Mouse (Mus musculus) gastrocnemius, postnatal 10 days (tissue): ENCODE measurements around the gene Nsf. TPM values are rescaled to one million over a fixed set of nuclear protein-coding genes. Genes with fewer than 3 reads are reported as not detected.
A peak's percentile ranks its signal among the peaks of the same experiment; 100 is the strongest.

ENCODE experiments used
- DNase-seq: peaks from one replicate; pipeline ENCODE4 v3.0.0; 2021; ENCODE audit warnings: mixed read lengths
- total RNA-seq, 2 experiments: library from RNA; stranded (reverse); gene quantifications; 2 replicates each; pipeline ENCODE4 v1.2.3; 2021

Gene Nsf
- total RNA-seq, 2 experiments from 2014 or later, result 19.7 to 22.2 TPM

- no peak for DNase-seq
Measured at GRCm38 (mm10) chr11:103941351-103941750, 12.5 kb downstream of the Nsf start.

GRCm38 (mm10) chr11:103940887-103941286 is 13.0 kb downstream of the Nsf start:
- no peak for DNase-seq

DNA sequence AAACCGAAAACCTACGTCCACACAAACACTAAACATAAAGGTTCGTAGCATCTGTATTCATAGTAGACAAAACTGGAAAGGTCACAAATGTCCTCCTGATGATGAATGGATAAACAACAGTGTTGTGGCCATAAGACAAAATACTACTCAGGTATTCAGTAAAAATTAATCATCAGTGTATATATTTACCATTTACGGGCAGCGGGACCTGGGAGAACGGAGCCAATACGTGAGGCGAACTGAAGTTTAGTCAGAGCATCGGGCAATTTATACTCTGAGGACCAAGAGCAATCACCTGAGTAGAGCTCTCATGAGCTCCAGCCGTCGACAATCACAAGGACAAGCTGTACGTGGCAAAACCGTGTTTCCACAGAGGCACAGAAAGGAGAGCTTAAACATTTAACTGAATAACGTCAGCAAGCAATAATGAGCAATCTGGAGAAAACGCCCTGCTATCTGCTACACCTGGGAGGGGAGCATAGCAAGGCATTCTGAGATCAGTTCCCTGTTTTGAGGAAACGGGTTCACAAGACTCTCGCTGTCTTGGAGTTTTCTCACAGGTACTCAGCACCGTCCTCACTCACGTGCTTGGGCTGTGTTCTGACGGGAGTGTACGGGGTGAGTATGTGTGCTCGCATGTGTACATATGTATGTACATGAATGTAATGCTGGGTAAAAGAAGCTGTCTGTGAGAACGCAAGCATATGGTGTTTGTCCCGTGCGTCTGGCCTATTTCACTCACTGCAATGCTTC is 15.7 kb downstream of the Nsf start:
- no peak for DNase-seq

DNA sequence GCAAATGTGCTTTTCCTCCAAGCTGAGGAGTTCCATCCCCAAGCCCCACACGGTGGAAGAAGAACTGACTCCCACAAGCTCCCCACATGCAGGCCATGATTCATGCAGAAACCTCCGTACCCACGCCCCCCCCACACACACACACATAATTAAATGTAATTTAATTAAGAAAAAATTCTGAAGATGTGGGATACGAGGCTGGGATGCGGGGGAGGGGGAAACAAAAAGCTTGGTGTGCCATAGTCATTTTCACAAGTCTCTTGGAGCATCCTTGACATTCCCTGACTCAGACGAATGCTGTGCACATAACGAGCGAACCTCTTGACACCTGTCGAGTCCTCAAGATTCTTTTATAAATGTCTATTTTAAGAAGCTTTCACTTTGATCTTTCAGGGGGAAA is 16.4 kb downstream of the Nsf start:
- DNase-seq, result no peak

GRCm38 (mm10) chr11:103935717-103936116 is 18.1 kb downstream of the Nsf start:
- no peak for DNase-seq

DNA sequence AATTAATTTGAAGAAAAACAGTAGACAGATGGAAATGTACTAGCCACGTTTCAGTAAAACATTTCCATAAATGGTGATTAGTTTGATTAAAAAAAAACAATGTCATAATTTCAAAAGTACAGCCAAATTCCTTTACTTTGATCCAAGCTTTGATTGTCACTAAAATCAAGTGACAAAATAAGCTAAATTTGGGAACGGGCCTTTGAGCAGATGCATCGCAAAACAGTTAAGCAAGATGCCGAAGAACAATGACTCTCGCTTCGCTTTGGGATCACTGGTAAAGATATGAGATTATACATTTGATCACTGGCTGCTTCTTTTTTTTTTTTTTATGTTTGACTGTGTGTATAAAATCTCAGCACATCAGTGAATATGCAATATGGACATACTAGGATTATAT is 20.0 kb downstream of the Nsf start:
- DNase-seq, result no peak

DNA sequence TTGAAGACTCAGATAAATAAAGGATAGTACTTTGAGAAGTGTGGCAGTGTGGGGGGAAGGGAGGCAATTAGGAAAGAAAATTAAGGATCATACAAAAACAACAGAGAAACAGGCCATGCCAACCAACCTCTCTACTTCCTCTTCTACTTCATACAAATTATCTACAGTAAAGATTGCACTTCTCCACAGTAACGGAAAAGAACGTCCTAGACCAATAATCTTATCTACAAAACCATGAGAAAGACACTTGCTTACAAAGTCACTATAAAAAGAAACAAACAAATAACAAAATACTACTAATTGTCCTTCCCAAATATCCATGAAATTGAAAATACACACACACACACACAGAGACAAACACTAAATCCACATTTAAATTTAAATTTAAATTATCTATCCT is 29.9 kb downstream of the Nsf start:
- no peak for DNase-seq

DNA sequence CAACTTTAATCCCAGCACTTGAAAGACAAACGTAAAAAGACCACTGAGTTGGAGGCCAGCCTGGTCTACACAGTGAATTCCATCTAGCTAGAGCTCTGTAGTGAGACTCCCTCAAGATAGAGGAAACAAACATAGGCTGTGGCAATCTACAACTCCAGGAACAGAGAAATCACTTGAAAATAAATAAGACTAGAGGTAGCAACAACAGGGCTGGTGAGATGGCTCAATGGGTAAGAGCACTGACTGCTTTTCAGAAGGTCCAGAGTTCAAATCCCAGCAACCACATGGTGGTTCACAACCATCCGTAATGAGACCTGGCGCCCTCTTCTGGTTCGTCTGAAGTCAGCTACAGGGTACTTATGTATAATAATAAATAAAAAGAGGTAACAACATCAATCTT is 30.6 kb downstream of the Nsf start:
- DNase-seq, result no peak

DNA sequence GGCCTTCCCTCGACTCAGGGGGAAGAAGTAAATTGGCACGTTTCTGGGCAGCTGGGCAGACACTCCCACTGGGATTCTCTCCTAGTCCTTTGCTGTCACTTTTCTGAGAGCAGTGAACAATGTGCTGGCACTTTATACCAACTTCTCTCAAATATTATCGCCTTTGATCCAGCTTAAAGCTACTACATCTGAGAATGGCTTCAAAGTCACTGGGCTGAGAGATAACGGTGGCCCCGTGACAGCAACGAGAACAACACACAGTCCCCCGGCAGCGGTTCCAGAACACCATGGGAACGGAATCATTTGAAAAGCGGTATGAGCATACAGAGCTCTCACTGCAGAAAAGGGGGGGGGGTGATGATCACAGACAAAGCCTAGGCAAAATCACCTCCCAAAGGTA is 31.0 kb downstream of the Nsf start:
- no peak for DNase-seq

DNA sequence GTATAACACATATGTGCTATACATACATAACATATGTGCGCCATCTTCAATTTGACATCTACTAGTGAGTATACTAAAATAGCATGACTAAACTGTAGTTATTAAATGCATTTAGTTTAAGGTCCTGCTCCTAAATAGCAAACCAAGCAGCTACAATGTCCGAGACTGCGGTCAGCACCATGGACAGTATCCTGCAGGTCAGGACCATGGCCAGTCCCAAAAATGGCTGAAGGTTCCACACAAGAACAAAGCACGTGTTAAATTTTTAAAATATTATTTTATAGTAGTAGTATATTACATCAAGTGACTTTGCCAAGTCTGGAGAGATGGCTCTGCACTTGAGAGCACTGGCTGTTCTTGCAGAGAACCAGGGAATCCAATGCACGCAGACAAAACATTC is 33.2 kb downstream of the Nsf start:
- DNase-seq, result peak; percentile 64

DNA sequence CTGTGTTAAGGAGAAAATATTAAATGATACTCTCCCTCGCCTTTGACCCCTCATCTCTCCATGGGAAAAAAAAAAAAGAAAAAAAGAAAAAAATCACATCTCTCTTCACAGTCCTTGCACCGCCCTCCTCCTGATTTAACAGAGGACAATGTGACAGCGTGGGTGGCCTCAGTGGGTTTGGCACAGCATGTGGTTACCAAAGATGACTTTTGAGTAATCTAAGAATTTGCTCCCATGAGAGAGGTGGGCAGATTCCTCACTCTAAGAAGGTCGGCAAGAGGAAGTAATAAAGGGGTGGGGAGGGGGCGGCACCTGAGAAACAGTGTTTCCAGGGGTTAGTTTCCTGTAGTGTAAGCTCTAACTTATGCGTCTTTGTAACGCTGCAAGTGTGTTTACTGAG is 37.0 kb downstream of the Nsf start:
- no peak for DNase-seq

DNA sequence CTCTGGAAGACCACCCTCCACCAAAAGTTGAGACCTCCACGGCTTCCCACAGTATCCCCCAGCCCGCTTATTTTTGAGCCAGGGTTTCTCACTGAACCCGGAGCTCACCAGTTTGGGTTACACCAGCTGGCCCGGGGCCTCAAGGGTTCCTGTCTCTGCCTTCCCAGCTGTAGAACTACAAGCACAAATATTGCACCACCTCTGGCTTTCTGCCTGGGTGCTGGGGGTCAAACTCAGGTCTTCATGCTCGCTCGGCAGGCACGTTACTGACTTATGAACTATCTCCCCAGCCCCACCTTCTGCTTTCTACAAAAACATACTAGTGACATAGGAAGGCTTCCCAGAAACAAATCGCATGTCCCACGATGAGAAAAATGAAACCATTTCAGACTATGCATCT is 38.2 kb downstream of the Nsf start:
- DNase-seq, result no peak

GRCm38 (mm10) chr11:103910993-103911585 is 42.8 kb downstream of the Nsf start:
- DNase-seq, result no peak

GRCm38 (mm10) chr11:103910531-103910930 is 43.3 kb downstream of the Nsf start:
- DNase-seq, result no peak

DNA sequence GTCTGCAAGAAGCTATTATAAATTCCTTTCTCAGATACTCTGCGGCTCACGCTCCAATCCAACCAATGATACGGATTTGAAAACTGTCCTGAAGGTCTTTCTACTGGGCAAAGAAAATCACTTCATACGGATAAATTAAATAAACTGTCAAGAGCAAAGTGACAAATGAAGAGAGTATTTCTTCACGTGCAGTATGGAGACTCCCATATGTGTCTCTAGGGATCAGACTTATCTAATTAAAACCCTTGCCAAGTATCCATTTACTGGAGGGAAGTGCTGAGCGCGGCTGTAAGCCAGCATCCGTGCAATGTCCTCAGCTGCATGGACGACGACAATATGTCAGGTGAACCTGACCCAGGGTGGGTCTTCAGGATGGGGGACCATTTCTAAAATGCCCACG is 44.0 kb downstream of the Nsf start:
- no peak for DNase-seq

GRCm38 (mm10) chr11:103909396-103909795 is 44.5 kb downstream of the Nsf start:
- no peak for DNase-seq

- DNase-seq, result no peak
Measured at GRCm38 (mm10) chr11:103906051-103906719, 47.7 kb downstream of the Nsf start.

- DNase-seq, result no peak
Measured at GRCm38 (mm10) chr11:103905506-103905905, 48.4 kb downstream of the Nsf start.

GRCm38 (mm10) chr11:103901581-103901966 is 52.3 kb downstream of the Nsf start:
- DNase-seq, result no peak

DNA sequence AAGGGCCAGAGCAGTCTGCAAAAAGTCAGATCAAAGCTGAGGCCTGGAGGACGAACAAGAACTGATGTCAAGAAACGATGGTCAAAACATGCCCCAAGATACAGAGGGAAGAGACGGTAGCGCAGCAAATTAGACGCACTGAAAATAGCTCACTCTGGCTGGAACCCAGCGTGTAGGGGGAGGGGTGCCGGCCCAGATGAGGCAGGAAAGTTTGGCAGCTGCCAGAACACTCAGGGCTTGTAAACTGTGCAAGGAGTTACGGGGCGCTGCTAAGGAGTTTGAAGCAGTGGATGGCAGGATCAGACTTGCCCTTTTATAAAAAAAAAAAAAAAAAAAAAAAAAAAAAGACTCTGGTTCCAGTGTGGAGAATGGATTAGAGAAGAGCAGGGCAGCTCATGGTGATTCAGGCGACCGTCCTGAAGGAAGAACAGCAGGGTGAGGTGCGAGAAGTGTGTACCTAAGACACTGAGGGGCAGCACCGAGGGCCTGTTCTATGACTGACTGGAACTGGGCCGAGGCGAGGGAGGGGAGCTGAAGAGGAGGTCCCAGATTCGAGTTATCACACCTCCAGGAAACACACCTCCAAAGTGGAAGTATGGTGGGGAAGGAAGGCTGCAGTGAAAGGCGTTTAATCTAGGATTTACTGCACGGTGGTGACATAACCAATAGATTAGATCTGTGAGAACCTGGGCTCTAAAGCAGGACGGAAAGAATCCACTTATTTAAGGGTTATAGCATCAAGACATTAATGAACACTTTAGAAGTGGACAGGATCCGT is 52.9 kb downstream of the Nsf start:
- DNase-seq, result peak; percentile 55

- no peak for DNase-seq
Measured at GRCm38 (mm10) chr11:103896966-103897750, 56.7 kb downstream of the Nsf start.

- DNase-seq, result no peak
Measured at GRCm38 (mm10) chr11:103896056-103896455, 57.8 kb downstream of the Nsf start.
